Mouse (Mus musculus): ENCODE measurements around the gene Fggy.
A peak's percentile ranks its signal among the peaks of the same experiment; 100 is the strongest.

Gene Fggy

GRCm38 (mm10) chr4:95947896-95948295, 390.6 kb downstream of the Fggy start:
- DNase-seq (ENCODE audit: extremely low read depth, low read depth, low spot score), result no peak

GRCm38 (mm10) chr4:95953328-95953727, 396.0 kb downstream of the Fggy start:
- DNase-seq (ENCODE audit: extremely low read depth, low read depth, low spot score), result no peak

GRCm38 (mm10) chr4:95966928-95967724, 409.8 kb downstream of the Fggy start, which contains the start of gene Hook1:
Hook1 (plus strand) TSS chr4:95967240.
- DNase-seq (ENCODE audit: extremely low read depth, low read depth, low spot score), result peak; percentile 81

Measured in fat pad, adult 2 months (tissue).